27 mouse cellular contexts compared by ENCODE assay signal in genomic region chr5:124912276-124912675, GRCm38 (mm10). TPM values are rescaled to one million over a fixed set of nuclear protein-coding genes. Genes with fewer than 3 reads are reported as not detected.
DNase-seq lines count a peak whose midpoint lies in the region; ATAC-seq and TF ChIP-seq lines count a peak whose summit lies in the region.
"Had no signal": no experiment of that assay in that cellular context is flagged by ENCODE, and none has a peak within 500 bp of the region (broad histone marks: within the 10 kb centered on the region; RNA-seq: fewer than 3 reads in every experiment).

No protein-coding gene starts in this region.

- H3K9ac ChIP-seq in forebrain, embryonic 11.5 days (ENCODE audit: low read length): no peak overlapping the region
- H3K9ac ChIP-seq in forebrain, postnatal 0 days: no peak overlapping the region
- H3K9ac ChIP-seq in midbrain, embryonic 14.5 days (replicated peaks; ENCODE audit: low read length): no peak overlapping the region
- H3K9ac ChIP-seq: heart, embryonic 12.5 days; hindbrain, embryonic 13.5 days; liver, embryonic 12.5 days; liver, postnatal 0 days; midbrain, embryonic 15.5 days; neural tube, embryonic 15.5 days had no signal

- no peak overlapping the region for H3K4me2 ChIP-seq in forebrain, embryonic 11.5 days (ENCODE audit: low read depth, low read length, severe bottlenecking)
- H3K4me2 ChIP-seq in forebrain, postnatal 0 days (ENCODE audit: low read depth): no peak overlapping the region
- no peak overlapping the region for H3K4me2 ChIP-seq in midbrain, embryonic 14.5 days (ENCODE audit: low read length)
- H3K4me2 ChIP-seq: heart, embryonic 12.5 days; hindbrain, embryonic 13.5 days; liver, embryonic 12.5 days; midbrain, embryonic 15.5 days; neural tube, embryonic 15.5 days had no signal

- no peaks in the 10 kb centered on the region for H3K9me3 ChIP-seq in forebrain, embryonic 11.5 days (ENCODE audit: control insufficient read depth, low read length)
- no peaks in the 10 kb centered on the region for H3K9me3 ChIP-seq in forebrain, postnatal 0 days (ENCODE audit: low read length)
- H3K9me3 ChIP-seq in midbrain, embryonic 10.5 days (replicated peaks): no peaks in the 10 kb centered on the region
- no peaks in the 10 kb centered on the region for H3K9me3 ChIP-seq in midbrain, embryonic 14.5 days (ENCODE audit: control insufficient read depth, low read length)
- H3K9me3 ChIP-seq: heart, embryonic 12.5 days; hindbrain, embryonic 13.5 days; liver, embryonic 12.5 days; midbrain, embryonic 15.5 days; neural tube, embryonic 15.5 days had no signal

- TF ChIP-seq CTCF in forebrain, postnatal 0 days (IDR thresholded peaks at IDR 0.05; ENCODE audit: low read depth): no peak

- ATAC-seq in forebrain, embryonic 11.5 days (replicated peaks; ENCODE audit: low FRiP score): no peak
- no peak for ATAC-seq in forebrain, postnatal 0 days
- no peak for ATAC-seq in midbrain, embryonic 14.5 days (ENCODE audit: low FRiP score, low TSS enrichment)
- ATAC-seq in erythroid progenitor cell, adult 5-6 weeks (replicated peaks; ENCODE audit: low FRiP score, poor library complexity, severe bottlenecking): no peak
- ATAC-seq: intestine, embryonic 16.5 days; liver, embryonic 12.5 days; liver, postnatal 0 days had no signal

- H3K27me3 ChIP-seq in forebrain, embryonic 11.5 days (ENCODE audit: control insufficient read depth, insufficient read depth, low read length): no peaks in the 10 kb centered on the region
- H3K27me3 ChIP-seq in forebrain, postnatal 0 days (ENCODE audit: insufficient read depth, low read length): no peaks in the 10 kb centered on the region
- no peaks in the 10 kb centered on the region for H3K27me3 ChIP-seq in midbrain, embryonic 10.5 days (ENCODE audit: low read depth, poor library complexity, severe bottlenecking)
- no peaks in the 10 kb centered on the region for H3K27me3 ChIP-seq in midbrain, embryonic 14.5 days (ENCODE audit: control insufficient read depth, insufficient read depth, low read length)
- H3K27me3 ChIP-seq: hindbrain, embryonic 13.5 days; midbrain, embryonic 15.5 days; neural tube, embryonic 15.5 days had no signal

- peaks cover 11% of the 10 kb centered on the region; the same call in 1 of the 2 replicates for H3K4me1 ChIP-seq in forebrain, embryonic 11.5 days (replicated peaks; ENCODE audit: control insufficient read depth, insufficient read depth, low read length)
- no peaks in the 10 kb centered on the region for H3K4me1 ChIP-seq in forebrain, postnatal 0 days (ENCODE audit: insufficient read depth)
- H3K4me1 ChIP-seq in midbrain, embryonic 10.5 days: peaks cover 26% of the 10 kb centered on the region
- H3K4me1 ChIP-seq in midbrain, embryonic 14.5 days (ENCODE audit: control insufficient read depth, insufficient read depth, low read length): peaks cover 16% of the 10 kb centered on the region; the same call in 1 of the 2 replicates
- H3K4me1 ChIP-seq: liver, embryonic 12.5 days had no signal

- H3K4me3 ChIP-seq in forebrain, embryonic 11.5 days (ENCODE audit: low read depth, low read length): no peak overlapping the region
- H3K4me3 ChIP-seq in forebrain, postnatal 0 days (ENCODE audit: low read depth, low read length): no peak overlapping the region
- H3K4me3 ChIP-seq in midbrain, embryonic 10.5 days: no peak overlapping the region
- H3K4me3 ChIP-seq in midbrain, embryonic 14.5 days (replicated peaks; ENCODE audit: low read depth, low read length): no peak overlapping the region
- H3K4me3 ChIP-seq: heart, adult 2 months; heart, embryonic 12.5 days; hindbrain, embryonic 13.5 days; liver, embryonic 12.5 days; midbrain, embryonic 15.5 days; neural tube, embryonic 15.5 days had no signal

- peak overlapping the region; percentile 76 for H3K27ac ChIP-seq in forebrain, embryonic 11.5 days (ENCODE audit: low read depth, low read length)
- no peak overlapping the region for H3K27ac ChIP-seq in forebrain, postnatal 0 days (ENCODE audit: low read depth, low read length)
- H3K27ac ChIP-seq in midbrain, embryonic 10.5 days (replicated peaks): peak overlapping the region; percentile 68
- H3K27ac ChIP-seq in midbrain, embryonic 14.5 days (replicated peaks; ENCODE audit: low read depth, low read length): no peak overlapping the region
- H3K27ac ChIP-seq: heart, adult 2 months; kidney, postnatal 0 days; liver, embryonic 12.5 days; macrophage had no signal

- 43% methylated on average over 7 of the region's 7 CpGs for WGBS in forebrain, embryonic 11.5 days
- WGBS in forebrain, postnatal 0 days: 37% methylated on average over 6 of the region's 7 CpGs
- 49% methylated on average over 7 of the region's 7 CpGs for WGBS in midbrain, embryonic 10.5 days
- WGBS in midbrain, embryonic 14.5 days: 57% methylated on average over 7 of the region's 7 CpGs

- no peaks in the 10 kb centered on the region for H3K36me3 ChIP-seq in forebrain, embryonic 11.5 days (ENCODE audit: control insufficient read depth, insufficient read depth, low read length)
- H3K36me3 ChIP-seq in forebrain, postnatal 0 days (ENCODE audit: insufficient read depth): no peaks in the 10 kb centered on the region
- H3K36me3 ChIP-seq in midbrain, embryonic 10.5 days: no peaks in the 10 kb centered on the region
- no peaks in the 10 kb centered on the region for H3K36me3 ChIP-seq in midbrain, embryonic 14.5 days (ENCODE audit: control insufficient read depth, insufficient read depth, low read length)
- H3K36me3 ChIP-seq: heart, embryonic 12.5 days; hindbrain, embryonic 13.5 days; liver, embryonic 12.5 days; midbrain, embryonic 15.5 days; neural tube, embryonic 15.5 days had no signal

- DNase-seq in forebrain, embryonic 11.5 days (ENCODE audit: low spot score): no peak
- DNase-seq in forebrain, postnatal 0 days: no peak
- DNase-seq in midbrain, embryonic 10.5 days (ENCODE audit: low spot score): no peak
- no peak for DNase-seq in midbrain, embryonic 14.5 days
- DNase-seq in R1 (ENCODE audit: low read depth, low spot score): peak; percentile 73
- no peak for DNase-seq in ovary, adult 18-20 months (ENCODE audit: low spot score)
- DNase-seq: adrenal gland, postnatal 14 days; cerebellum, adult 11-12 months; cerebellum, postnatal 14 days; heart, adult 2 months; heart, postnatal 4 days; kidney, adult 8-10 months; kidney, postnatal 4 days; left cerebral cortex, postnatal 4 days; liver, postnatal 0 days; lung, postnatal 10 days; right cerebral cortex, postnatal 25 days; thymus, postnatal 14 days had no signal

RNA-seq across cellular contexts. Expression of gene Zfp664, which starts 49.8 kb away (rescaled TPM):
- 139 and 166 TPM in 2 replicates for polyA plus RNA-seq in forebrain, embryonic 11.5 days (2014; fragmentation: Nextera tagmentation; extraction: Ambion mirVana)
- total RNA-seq in forebrain, postnatal 0 days (2014; rRNA removed): 27.5 and 27.6 TPM in 2 replicates
- 35.6 and 52.7 TPM in 2 replicates for polyA plus RNA-seq in forebrain, postnatal 0 days (2015; fragmentation: Nextera tagmentation; extraction: Ambion mirVana)
- polyA plus RNA-seq in midbrain, embryonic 10.5 days (2016; fragmentation: Nextera tagmentation; extraction: Ambion mirVana): 155 and 159 TPM in 2 replicates
- polyA plus RNA-seq in midbrain, embryonic 14.5 days (2014; fragmentation: Nextera tagmentation; extraction: Ambion mirVana): 87.3 and 107 TPM in 2 replicates
- 4.2 and 9.0 TPM in 2 replicates for total RNA-seq in erythroid progenitor cell, adult 5-6 weeks (2015; ENCODE audit: low replicate concordance)
- total RNA-seq in erythroid progenitor cell, adult 5-6 weeks (2017; ENCODE audit: low replicate concordance): 7.3 and 12.5 TPM in 2 replicates

RNA-seq across cellular contexts. Expression of gene Ccdc92, which starts 50.1 kb away (rescaled TPM):
- polyA plus RNA-seq in forebrain, embryonic 11.5 days (2014; fragmentation: Nextera tagmentation; extraction: Ambion mirVana): 17.3 and 18.6 TPM in 2 replicates
- 23.7 and 26.1 TPM in 2 replicates for total RNA-seq in forebrain, postnatal 0 days (2014; rRNA removed)
- 38.2 and 45.4 TPM in 2 replicates for polyA plus RNA-seq in forebrain, postnatal 0 days (2015; fragmentation: Nextera tagmentation; extraction: Ambion mirVana)
- polyA plus RNA-seq in midbrain, embryonic 10.5 days (2016; fragmentation: Nextera tagmentation; extraction: Ambion mirVana): 12.1 and 13.8 TPM in 2 replicates
- polyA plus RNA-seq in midbrain, embryonic 14.5 days (2014; fragmentation: Nextera tagmentation; extraction: Ambion mirVana): 38.7 and 40.2 TPM in 2 replicates
- 1.3 TPM in 1 of 2 replicates, not detected in the other for total RNA-seq in erythroid progenitor cell, adult 5-6 weeks (2015; ENCODE audit: low replicate concordance)
- total RNA-seq in erythroid progenitor cell, adult 5-6 weeks (2017; ENCODE audit: low replicate concordance): 0.68 and 1.8 TPM in 2 replicates
- polyA plus RNA-seq: macrophage had no signal

Comparison
In these comparisons a context has a peak if more than half of its experiments do, and no peak if none do; other contexts are left out.
1. H3K27ac ChIP-seq: peak in forebrain, embryonic 11.5 days (single experiment) and midbrain, embryonic 10.5 days (single experiment); none in forebrain, postnatal 0 days (single experiment) and midbrain, embryonic 14.5 days (single experiment).